Comparison of ENCODE assay signal across 9 mouse cellular contexts in the genomic region with DNA sequence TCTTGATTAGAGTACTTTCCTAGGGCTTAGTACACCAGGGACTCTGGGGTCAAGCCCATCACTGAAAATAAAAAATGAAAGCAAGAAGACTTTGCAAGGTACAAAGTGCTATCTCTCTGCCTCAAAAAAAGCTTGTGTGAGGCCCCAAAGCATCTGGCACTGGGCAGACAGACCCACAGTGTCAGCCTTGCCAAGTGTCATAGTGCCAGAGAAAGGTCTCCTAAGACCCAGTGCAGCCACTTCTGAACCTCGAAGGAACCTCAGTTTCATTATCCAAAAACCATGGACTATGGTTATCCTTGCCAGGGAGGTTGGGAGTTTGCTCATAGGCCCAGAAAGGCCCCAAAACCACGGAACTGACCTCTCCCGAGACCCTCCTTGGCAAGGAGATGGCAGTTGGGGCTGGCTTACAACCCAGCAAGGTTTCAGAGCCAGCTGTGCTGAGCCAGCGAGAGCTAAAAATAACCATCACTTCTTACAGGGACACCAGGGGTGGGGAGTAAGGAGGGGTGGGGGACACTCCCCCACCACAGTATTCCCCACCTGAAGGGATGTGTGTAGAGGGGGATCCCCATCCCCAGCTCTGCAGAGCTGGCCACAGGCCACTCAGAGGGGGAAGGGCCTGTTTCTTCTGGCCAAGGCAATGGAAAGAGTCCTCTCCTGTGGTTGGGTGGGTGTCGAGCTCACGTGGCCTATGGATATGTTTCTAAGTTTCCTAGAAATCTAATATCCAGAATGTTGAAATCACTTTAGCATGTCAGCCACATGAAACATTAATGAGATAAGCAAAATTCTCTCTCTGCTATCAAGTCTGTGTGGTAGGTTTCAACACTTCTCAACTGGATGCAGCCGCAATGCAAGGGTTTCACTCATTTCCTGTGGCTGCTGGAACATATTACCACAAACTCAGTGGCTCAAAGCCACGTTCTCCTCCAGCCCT. TPM values are rescaled to one million over a fixed set of nuclear protein-coding genes. Genes with fewer than 3 reads are reported as not detected.
A peak's percentile ranks its signal among the peaks of the same experiment; 100 is the strongest.
DNase-seq lines count a peak whose midpoint lies in the region; ATAC-seq lines count a peak whose summit lies in the region.
"Had no signal": no experiment of that assay in that cellular context is flagged by ENCODE, and none has a peak within 500 bp of the region (broad histone marks: within the 10 kb centered on the region; RNA-seq: fewer than 3 reads in every experiment).

No protein-coding gene starts in this region.

- peak; percentile 43 for DNase-seq in adrenal gland, adult 2 months
- DNase-seq in adrenal gland, postnatal 4 days (ENCODE audit: low spot score in 2 of 2), result no peak
- peak; percentile 95 for DNase-seq in 416B (ENCODE audit: low read depth)
- DNase-seq in gastrocnemius, postnatal 14 days, result peak; percentile 27
- DNase-seq in lung, postnatal 4 days, result peak; percentile 27 to 58
- DNase-seq in embryo, embryonic 10 days (ENCODE audit: low spot score), result no peak
- DNase-seq in kidney, postnatal 25 days, result no peak
- DNase-seq: retina, postnatal 1 day had no signal

- no peak for ATAC-seq in monocyte, adult 5-6 weeks (replicated peaks; ENCODE audit: insufficient number of reproducible peaks, low FRiP score, low TSS enrichment, poor library complexity, severe bottlenecking)

- intact Hi-C loops in gastrocnemius, postnatal 14 days (cut with DNase I; ENCODE audit: low total_unique reads), result no loop called here

RNA-seq across cellular contexts. Expression of gene Traf1, which starts 23.0 kb away (rescaled TPM):
- 1 to 10 TPM; 3.3 to 3.7 TPM for total RNA-seq in adrenal gland, adult 2 months (2021)
- 2.0 and 2.4 TPM in 2 replicates for polyA plus RNA-seq in adrenal gland, adult 2 months (2012; rRNA removed)
- total RNA-seq in adrenal gland, postnatal 4 days (2021), result 1 to 10 TPM; 2.1 to 3.4 TPM
- 1 to 10 TPM; 1.0 to 1.7 TPM for total RNA-seq in gastrocnemius, postnatal 14 days (2021)
- total RNA-seq in monocyte, adult 5-6 weeks (2017), result 94.2 to 168 TPM (median 96.5 TPM) in 3 replicates

RNA-seq across cellular contexts. Expression of gene Phf19, which starts 24.7 kb away (rescaled TPM):
- 1 to 10 TPM; 1.2 to 1.7 TPM for total RNA-seq in adrenal gland, adult 2 months (2021)
- 1.1 and 1.5 TPM in 2 replicates for polyA plus RNA-seq in adrenal gland, adult 2 months (2012; rRNA removed)
- total RNA-seq in adrenal gland, postnatal 4 days (2021), result 10 to 100 TPM in 1 of 2 experiments, 1 to 10 TPM in 1; 8.3 to 10.4 TPM
- 1 to 10 TPM; 1.7 to 2.1 TPM for total RNA-seq in gastrocnemius, postnatal 14 days (2021)
- 1.1 to 5.3 TPM (median 1.4 TPM) in 3 replicates for total RNA-seq in monocyte, adult 5-6 weeks (2017)

Comparison
In these comparisons a context has a peak if more than half of its experiments do, and no peak if none do; other contexts are left out.
1. DNase-seq: peak in adrenal gland, adult 2 months (single experiment), 416B (single experiment), gastrocnemius, postnatal 14 days (single experiment) and lung, postnatal 4 days (2 of 2); none in adrenal gland, postnatal 4 days (0 of 2), embryo, embryonic 10 days (single experiment) and kidney, postnatal 25 days (0 of 2).
2. RNA of gene Traf1, which starts 23.0 kb away (total RNA-seq): 94.2 to 168 TPM in monocyte, adult 5-6 weeks; 3.3 to 3.7 TPM in adrenal gland, adult 2 months, 2.1 to 3.4 TPM in adrenal gland, postnatal 4 days and 1.0 to 1.7 TPM in gastrocnemius, postnatal 14 days; every median in the first group is over 10 times any median in the second.